Mouse (Mus musculus) myocyte (in vitro differentiated cells): ENCODE results near the gene Slc25a35.

Experiments
- MYOD1 ChIP-seq, 3 experiments: IDR thresholded peaks; one replicate each; pipeline ENCODE4 v1.6.1; 2011; ENCODE audit warnings: control low read depth in 2 of 3, low read depth in 2 of 3, mild to moderate bottlenecking in 2 of 3, moderate library complexity in 1 of 3; ENCODE audit not compliant: insufficient read length in 2 of 3, control insufficient read depth in 1 of 3
- POLR2AphosphoS2 ChIP-seq: IDR thresholded peaks from one replicate; pipeline ENCODE4 v1.6.1; 2011; ENCODE audit warnings: low read depth, control low read depth; ENCODE audit not compliant: insufficient read length

DNA sequence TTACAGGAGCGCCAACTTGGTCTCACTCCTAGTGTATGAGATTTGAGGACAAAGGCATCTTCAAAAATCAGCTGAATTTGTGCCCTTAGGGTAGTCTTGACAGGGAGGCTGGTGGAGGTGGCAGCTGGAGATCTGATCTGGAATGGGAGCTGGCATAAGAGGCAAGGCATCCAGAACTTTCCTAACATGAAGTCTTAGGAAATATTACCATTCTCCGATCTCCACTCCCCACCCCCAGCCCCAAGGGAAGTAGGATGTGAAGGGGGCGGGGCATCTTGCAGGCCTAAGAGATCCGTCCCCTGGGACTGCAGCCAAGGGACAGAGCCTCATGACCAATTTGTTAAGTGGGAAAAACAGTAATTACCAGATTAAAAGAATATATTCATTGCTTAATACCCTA lies 2.3 kb downstream of the Slc25a35 start:
- TF ChIP-seq MYOD1 (IDR thresholded peaks at IDR 0.05; ENCODE audit: control insufficient read depth in 1 of 3, insufficient read length in 2 of 3, low read depth in 2 of 3) (no peak), POLR2AphosphoS2 (no peak)
